Mouse (Mus musculus): ENCODE results near the gene Cdc7.

Gene Cdc7

DNA sequence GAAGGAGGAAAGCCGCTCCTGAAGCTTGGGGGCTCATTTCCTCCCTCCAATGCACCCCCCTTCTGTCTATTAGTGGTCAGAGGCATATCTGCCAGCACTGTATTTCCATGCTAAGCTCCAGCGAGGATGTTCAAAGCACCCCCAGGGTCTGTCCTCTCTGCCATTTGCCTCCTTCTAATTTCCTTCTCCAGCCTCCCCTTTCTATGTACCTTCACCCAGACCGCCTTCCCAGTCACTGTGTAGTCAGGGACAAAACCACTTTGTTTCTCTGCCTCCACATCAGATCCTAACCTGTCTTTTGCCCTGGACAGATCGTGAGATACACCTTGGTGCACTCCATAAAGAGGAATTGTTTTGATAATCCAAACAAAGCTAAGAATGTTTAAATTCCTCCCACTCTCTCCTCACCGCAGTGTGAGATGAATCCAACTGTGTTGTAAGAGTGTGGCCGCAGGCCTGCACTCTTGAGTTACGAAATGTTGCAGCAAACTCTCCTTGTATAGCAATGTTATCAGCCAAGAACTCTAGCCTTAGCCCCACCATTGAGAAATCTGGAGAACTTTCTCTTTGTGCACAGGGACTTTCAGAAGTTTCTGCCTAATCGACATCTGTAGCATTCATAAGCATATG, 27.3 kb downstream of the Cdc7 start:
- no peak for DNase-seq (ENCODE audit: low read depth in 2 of 2, low spot score in 2 of 2)

DNA sequence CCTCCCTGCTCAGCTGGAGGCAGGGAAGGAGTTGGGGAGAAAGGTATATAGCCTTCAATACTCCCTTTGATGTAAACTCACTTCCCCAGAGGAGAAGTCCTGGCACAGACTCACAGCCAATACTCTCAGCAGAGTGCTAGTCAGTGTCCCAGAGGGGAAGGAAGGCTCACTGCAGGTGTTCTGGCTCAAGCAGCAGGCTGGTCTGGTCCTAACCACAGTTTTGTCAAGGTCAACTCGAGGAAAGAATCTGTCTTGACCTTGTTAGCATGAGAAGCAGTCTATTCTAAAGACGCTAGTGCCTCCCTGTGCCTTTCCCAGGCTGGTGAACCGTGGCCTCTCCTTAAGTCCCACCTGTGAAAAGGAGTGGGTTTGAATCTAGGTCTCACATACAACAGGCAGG, 30.6 kb downstream of the Cdc7 start:
- DNase-seq (ENCODE audit: low read depth in 2 of 2, low spot score in 2 of 2): no peak

DNA sequence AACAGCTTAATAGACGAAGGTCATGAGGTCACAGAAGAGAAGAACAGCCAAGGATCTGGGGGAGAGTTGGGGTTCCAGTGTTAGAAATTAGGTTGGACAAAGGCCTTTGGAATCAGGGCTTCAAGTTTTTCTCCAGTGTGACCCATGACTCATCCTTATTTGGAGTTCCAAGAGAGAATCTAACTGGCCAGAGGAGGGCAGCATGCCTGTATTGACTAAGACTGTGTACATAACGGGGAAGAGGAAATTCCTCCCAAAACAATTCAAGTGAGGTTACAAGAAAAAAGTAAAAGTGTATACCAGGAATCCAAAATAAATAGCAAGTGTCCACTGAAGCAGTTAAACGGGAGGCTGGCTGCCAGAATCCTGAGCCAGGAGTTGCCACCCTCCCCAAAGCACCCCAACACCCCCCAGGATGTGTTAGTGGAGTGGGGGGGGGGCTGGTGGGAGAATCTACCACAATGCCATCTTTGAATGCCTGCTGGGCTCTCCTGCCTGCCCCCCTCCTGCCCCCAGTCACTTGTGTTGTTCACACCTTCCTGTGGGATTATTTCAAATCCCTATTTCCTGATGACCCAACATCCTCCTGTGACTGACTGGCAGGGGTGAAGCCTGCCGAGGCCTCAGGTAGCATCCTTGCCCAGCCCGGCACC, 31.9 kb downstream of the Cdc7 start:
- no peak for DNase-seq (ENCODE audit: low read depth in 2 of 2, low spot score in 2 of 2)

DNA sequence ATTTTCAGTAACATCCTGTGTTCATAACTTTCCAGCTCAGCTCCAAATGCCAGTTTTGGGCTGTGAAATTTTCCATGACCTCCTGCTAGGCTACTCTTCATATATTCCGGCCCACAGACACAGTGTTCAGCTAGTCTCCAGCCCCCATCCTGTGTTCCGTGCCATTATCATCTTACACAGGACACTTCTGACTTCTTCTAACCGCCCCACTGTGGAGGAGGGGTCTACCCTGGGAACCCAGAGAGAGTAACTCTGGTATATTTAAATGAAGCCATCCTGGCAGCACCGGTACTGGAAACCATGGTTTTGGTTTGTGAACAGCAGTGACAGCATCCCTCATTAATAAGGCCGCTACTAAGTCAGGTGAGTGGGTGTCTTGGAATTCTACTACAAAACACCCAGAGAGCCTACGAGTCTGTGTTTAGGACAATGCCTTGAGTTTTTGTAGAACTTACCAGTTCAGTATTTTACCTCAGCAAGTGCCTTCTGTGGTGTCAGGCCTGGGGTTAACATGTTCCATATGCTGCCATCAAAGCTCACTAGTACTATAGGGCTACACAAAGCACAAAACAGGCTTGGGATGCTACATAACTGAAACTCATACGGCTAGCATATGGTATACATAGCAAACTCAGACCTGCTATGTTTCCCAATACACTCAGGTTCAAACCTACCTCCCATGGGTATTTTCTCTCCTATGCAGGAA, 32.6 kb downstream of the Cdc7 start:
- no peak for DNase-seq (ENCODE audit: low read depth in 2 of 2, low spot score in 2 of 2)

- no peak for DNase-seq (ENCODE audit: low read depth in 2 of 2, low spot score in 2 of 2)
Observed at GRCm38 (mm10) chr5:107001396-107002090, 37.4 kb downstream of the Cdc7 start.

GRCm38 (mm10) chr5:107002091-107002416, 37.9 kb downstream of the Cdc7 start:
- DNase-seq (ENCODE audit: low read depth in 2 of 2, low spot score in 2 of 2): no peak

DNA sequence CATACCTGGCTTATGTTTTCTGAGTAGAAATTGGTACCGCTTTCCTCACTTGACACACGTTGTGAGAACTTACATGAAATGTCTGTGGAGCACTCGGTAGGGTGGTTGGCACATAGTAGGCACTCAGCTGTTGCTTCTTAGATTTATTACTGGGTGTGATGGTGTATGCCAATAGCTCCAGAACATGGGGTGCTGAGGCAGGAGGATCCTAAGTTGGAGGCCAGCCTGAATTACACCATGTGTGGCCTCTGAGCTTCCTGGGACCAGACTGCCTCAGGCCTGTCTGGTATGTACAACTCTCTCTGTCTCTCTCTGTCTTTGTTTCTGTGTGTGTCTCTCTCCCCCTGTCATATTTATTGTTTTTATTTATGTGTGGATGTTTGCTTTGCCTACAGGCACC, 45.6 kb downstream of the Cdc7 start:
- no peak for DNase-seq (ENCODE audit: low read depth in 2 of 2, low spot score in 2 of 2)

- no peak for DNase-seq (ENCODE audit: low read depth in 2 of 2, low spot score in 2 of 2)
Observed at GRCm38 (mm10) chr5:107010300-107010699, 46.2 kb downstream of the Cdc7 start.

GRCm38 (mm10) chr5:107011316-107012029, 47.4 kb downstream of the Cdc7 start:
- no peak for DNase-seq (ENCODE audit: low read depth in 2 of 2, low spot score in 2 of 2)

- DNase-seq (ENCODE audit: low read depth in 2 of 2, low spot score in 2 of 2): no peak
Observed at GRCm38 (mm10) chr5:107012030-107012715, 48.1 kb downstream of the Cdc7 start.

DNA sequence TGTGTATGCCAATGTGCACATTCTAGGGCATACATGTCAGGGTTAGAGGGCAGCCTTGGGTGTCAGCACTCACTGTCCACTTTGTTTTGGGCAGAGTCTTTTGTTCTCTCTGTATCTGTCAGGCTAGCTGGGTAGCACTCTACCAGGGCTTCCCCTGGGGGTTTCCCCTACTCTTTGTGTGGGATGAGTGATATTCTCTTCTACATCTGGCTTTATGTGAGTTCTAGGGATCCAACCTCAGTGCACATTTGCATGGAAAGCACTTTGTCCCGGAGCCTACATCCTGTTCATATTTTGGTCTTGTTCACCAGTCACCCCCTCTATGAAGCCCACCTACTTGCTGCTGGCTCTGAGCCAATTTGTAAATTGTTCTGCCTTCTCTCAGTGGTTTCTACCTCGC, 49.3 kb downstream of the Cdc7 start:
- no peak for DNase-seq (ENCODE audit: low read depth in 2 of 2, low spot score in 2 of 2)

DNA sequence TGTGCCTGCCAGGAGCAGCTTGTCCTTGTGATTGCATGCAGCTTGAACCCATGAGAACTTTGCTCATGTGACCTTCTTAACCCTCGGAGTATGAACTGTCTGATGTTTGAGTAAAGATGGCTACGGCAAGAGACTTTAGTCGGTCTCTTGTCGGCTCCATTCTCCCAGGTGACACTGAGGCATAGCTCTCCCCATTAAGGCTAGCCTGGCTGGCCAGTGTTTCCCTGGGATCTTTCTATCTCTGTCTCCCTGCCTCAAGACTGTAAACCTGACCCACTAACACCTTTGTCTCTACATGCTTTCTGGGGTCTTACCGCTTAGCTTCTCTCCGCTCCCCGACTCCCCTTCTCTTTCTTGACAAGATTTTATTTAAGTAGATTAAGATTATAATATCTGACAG, 50.0 kb downstream of the Cdc7 start:
- DNase-seq (ENCODE audit: low read depth in 2 of 2, low spot score in 2 of 2): no peak

DNA sequence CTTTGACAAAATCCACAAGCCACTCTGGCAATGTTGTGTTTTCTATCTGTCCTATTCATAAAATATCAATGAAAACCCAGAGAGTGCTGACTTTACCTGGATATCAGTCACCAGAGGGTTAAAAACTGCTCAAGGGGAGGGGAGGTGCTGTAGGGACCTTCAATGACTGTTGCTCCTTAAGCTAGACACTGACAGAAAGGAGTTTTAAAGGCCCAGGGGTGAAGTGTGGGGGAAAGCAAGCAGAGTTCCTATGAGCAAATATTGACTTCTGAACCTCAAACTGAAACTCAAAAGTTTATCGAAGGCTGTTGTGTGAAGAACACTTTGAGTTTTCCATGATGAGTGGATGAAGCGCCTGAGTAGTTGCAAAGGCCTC, 50.9 kb downstream of the Cdc7 start:
- DNase-seq (ENCODE audit: low read depth in 2 of 2, low spot score in 2 of 2): no peak

- peak in 1 of 2 experiments; percentile 17 for DNase-seq (ENCODE audit: low read depth in 2 of 2, low spot score in 2 of 2)
Observed at GRCm38 (mm10) chr5:107015422-107016081, 51.4 kb downstream of the Cdc7 start.

DNA sequence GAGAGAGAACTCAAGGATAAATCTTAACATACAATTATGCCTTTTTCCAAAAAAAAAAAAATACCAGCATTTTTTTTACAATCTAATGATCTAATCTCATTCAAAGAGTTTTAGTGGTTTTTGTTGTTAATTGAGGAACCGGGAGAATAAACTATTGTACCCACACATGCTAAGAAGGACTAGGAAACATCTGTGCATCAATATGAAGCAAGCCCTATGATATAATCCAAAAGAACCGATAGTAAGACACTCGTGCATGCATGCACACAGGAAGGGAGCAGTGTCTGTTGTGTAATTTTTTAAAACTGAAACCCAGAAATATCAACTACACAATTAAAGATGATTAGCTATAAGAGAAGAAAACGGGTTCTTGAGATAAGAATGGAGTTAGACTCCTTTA, 52.4 kb downstream of the Cdc7 start:
- no peak for DNase-seq (ENCODE audit: low read depth in 2 of 2, low spot score in 2 of 2)

DNA sequence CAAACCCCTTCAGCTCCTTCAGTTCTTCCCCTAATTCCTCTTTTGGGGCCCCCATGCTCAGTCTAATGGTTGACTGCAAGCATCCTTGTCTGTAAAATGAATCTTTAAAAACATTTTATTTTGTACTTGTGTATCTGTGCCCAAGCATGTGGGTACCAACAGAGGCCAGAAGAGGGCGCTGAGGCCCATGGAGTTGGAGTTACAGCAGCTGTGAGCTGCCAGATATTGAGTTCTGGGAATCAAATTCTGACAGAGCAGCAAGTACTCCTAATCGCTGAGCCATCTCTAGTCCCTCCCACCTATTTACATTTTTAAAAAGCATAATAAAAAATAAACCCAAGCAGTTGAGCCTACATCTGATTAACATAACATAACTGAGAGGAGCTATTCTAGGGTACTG, 53.4 kb downstream of the Cdc7 start:
- DNase-seq (ENCODE audit: low read depth in 2 of 2, low spot score in 2 of 2): no peak

DNA sequence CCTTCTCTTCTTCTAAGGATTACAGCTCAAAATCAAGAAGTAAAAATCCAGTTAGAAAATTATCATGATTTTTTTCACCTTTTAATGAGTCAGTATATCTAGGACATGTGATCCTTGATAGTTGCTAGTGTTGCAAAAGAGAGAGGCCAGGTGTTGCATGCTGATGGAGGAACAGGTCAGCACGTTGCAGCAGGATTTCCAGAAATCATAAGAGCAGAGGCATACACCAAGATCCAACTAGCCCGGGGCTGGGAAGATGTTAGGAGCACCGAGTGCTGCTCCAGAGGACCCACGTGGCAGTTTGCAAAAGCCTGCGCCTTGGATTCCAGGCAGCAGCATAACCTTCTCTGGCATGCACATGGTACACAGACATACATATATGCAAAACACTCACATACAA, 54.9 kb downstream of the Cdc7 start:
- DNase-seq (ENCODE audit: low read depth in 2 of 2, low spot score in 2 of 2): no peak

DNA sequence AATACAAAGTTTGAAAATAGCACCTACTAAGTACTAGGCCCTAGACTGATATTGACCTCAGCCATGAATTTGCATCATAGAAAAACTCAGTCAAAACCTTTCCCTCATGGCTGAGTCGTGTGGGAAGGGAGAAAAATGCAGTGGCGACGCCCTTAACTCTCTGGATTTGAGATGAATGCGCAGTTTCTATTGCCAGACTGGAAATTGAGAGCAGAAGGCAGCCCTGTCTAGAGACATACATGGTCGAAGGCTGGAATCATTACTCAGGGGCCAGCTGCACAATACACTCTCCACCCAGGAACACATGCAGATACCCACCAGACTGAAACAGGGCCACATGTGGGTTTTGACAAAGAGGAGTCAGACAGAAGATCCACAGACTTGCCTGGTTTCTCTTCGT, 55.8 kb downstream of the Cdc7 start:
- no peak for DNase-seq (ENCODE audit: low read depth in 2 of 2, low spot score in 2 of 2)

DNA sequence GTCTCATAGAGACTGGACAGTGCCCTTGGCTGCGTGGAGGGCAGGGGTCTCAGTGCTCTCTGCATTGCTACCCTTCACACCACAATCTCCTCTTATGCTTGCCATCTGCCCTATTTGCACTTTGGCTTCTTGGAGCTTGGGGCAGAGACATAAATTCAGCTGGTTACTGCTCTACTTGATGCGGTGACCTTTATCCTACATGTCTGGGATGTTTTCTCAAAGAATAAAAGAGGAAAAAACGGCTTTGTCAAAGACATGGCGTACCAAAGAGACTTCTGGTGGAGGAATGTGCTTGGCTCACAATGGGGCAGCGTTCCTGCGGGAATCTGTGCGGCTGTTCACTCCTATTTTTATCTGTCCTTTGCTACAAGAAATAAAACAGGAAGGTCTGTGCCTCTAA, 56.2 kb downstream of the Cdc7 start:
- no peak for DNase-seq (ENCODE audit: low read depth in 2 of 2, low spot score in 2 of 2)

GRCm38 (mm10) chr5:107021291-107022063, 57.4 kb downstream of the Cdc7 start:
- DNase-seq (ENCODE audit: low read depth in 2 of 2, low spot score in 2 of 2): no peak

Data from CD8-positive naive resting alpha-beta T cell, adult 2 months (primary cell).